Mouse (Mus musculus) adrenal gland, adult 10 weeks (tissue): Measurements from ENCODE around the gene B430305J03Rik. TPM values are rescaled to one million over a fixed set of nuclear protein-coding genes. Genes with fewer than 3 reads are reported as not detected.

Source experiments
- polyA plus RNA-seq: library from polyadenylated mRNA; stranded (reverse); fragments of 350-450 nt; fragmentation: Illumina TruSeq; extraction: RNeasy Lipid Tissue Mini Kit (QIAGEN cat#74804); gene quantifications from one replicate; pipeline ENCODE4 v1.2.3, GENCODE M21; 2014; ENCODE audit warnings: low read depth, low replicate concordance

The B430305J03Rik gene
- not detected for polyA plus RNA-seq

DNA sequence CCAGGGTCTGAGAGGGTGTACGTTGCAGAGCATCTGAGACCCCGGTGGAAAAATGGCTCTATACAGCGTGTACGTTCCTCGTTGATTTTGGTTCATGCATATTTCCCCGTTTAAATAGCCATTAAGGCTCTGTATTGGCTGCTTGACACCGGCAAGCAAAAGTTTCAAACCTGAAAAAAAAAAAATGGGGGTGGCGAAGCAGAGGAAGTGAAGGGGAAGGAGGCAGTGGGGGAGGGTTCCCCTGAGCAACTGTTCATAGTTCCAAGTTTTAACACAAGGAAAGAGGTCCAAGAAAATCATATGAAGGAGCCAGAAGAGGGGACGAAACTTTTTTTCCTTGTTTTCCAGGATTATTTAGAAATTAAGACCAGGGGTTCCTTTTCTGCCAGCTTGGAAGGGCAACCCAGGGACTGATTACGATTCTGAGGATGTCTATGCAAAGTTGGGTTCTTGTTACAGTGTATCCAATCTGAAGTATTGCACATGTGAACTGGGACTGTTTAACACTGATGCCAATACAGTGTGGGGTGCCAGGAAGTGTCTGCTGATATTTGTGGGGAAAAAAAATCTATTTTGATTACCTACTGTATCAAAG lies at the start of gene B430305J03Rik:
Gene B430305J03Rik (minus strand): TSS at position 173 of the 595 bp plus-strand sequence.

DNA sequence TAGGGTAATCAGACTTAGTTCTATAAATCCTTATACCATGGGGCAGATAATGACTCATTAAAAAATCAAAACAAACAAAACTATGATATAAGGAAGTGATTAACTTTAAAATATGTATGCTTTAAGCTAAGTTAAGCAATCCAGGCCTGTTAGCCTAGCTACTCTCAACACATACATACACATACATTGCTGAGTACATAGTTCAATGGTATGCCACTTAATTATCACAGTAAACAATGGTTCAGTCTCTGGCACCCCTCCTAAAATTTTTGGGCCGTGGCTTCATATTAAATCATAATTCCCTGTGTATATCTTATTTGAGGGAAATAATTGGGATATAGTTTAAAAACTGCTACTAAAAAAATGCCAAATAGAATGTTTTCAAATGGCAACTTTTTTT lies 4.4 kb downstream of the B430305J03Rik start, which contains the start of gene Rap2b:
Gene Rap2b (plus strand): TSS at position 301 of the 400 bp plus-strand sequence.

Other genes starting within 250 kb of the B430305J03Rik start
- 6.8 TPM for gene Rap2b, start 4.3 kb downstream of the B430305J03Rik start, polyA plus RNA-seq